Mouse (Mus musculus) spleen, adult 2 months (tissue): Measurements from ENCODE around the gene R3hdm4. TPM values are rescaled to one million over a fixed set of nuclear protein-coding genes. Genes with fewer than 3 reads are reported as not detected.

Source experiments
- DNase-seq, 2 experiments: peaks; one replicate each; pipeline versions ENCODE4 v3.0.0 to v3.0.0-alpha.2; 2012 to 2021; ENCODE audit warnings: low spot score in 2 of 2, low read depth in 1 of 2
- H3K27ac ChIP-seq: fragments of 200-500 bp; 2 replicates; pipeline ENCODE4 v1.5.1; 2012; ENCODE audit warnings: low read length, inconsistent platforms; ENCODE audit not compliant: insufficient read depth
- H3K27me3 ChIP-seq: fragments of 200-500 bp; 2 replicates; pipeline ENCODE4 v1.6.1; 2012; ENCODE audit warnings: mild to moderate bottlenecking, moderate library complexity, low read length, inconsistent platforms; ENCODE audit not compliant: control insufficient read depth, insufficient read depth
- H3K36me3 ChIP-seq: fragments of 200-500 bp; 2 replicates; pipeline ENCODE4 v1.6.1; 2012; ENCODE audit warnings: mild to moderate bottlenecking, low read length, inconsistent platforms; ENCODE audit not compliant: control insufficient read depth, insufficient read depth
- H3K4me1 ChIP-seq: fragments of 200-500 bp; 2 replicates; pipeline ENCODE4 v1.6.1; 2011; ENCODE audit warnings: inconsistent platforms; ENCODE audit not compliant: control insufficient read depth, insufficient read depth, insufficient read length
- H3K4me3 ChIP-seq: fragments of 200-500 bp; 2 replicates; pipeline ENCODE4 v1.5.1; 2011; ENCODE audit warnings: mild to moderate bottlenecking, inconsistent platforms; ENCODE audit not compliant: insufficient read depth, insufficient read length; ENCODE audit errors: extremely low read depth
- CTCF ChIP-seq: fragments of 200-500 bp; IDR thresholded peaks from 2 replicates; pipeline ENCODE4 v1.5.1; 2011; ENCODE audit warnings: mild to moderate bottlenecking, inconsistent platforms; ENCODE audit not compliant: insufficient read depth, insufficient read length, insufficient replicate concordance; ENCODE audit errors: extremely low read depth
- POLR2A ChIP-seq: fragments of 200-500 bp; IDR thresholded peaks from 2 replicates; pipeline ENCODE4 v1.6.1; 2011; ENCODE audit warnings: low read depth, low read length, inconsistent platforms
- WGBS: fragments of 180-500 bp; shearing (Covaris S2); methylation state at CpG from one replicate; pipeline ENCODE4 v1.1.7; 2018; 5-methylcytosine and 5-hydroxymethylcytosine counted together
- polyA plus RNA-seq: library from polyadenylated mRNA; depleted of rRNA; stranded (reverse); fragments of >200 nt; gene quantifications from 2 replicates; pipeline ENCODE4 v1.2.3, GENCODE M21; 2012

Gene R3hdm4
- polyA plus RNA-seq, 1 experiment, result 117 TPM

DNA sequence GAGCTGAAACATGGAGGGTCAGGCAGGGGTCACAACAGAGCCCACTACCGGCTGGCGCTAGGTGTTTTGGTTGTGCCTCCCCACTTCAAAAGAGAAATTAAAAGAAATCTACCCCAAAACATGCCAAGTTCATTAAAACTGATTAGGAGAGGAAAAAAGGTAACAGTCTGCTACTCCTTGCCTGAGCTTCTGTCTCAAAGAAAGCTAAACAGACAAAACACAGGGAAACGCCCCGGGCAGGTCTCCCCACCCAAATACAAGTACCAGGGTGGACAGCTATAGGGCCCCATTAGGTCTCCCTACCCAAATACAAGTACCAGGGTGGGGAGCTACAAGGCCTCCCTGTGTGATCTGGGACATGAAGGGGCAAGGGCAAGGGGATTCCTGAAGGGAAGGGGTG, 10.5 kb downstream of the R3hdm4 start, which contains the start of gene Gm26602:
Gene Gm26602, plus strand, starts transcription at position 301 of the 400 bp plus-strand sequence.
- H3K4me1 ChIP-seq, result peaks cover 6% of the 10 kb centered on the region; the same call in 1 of the 2 replicates
- 99% methylated on average over 4 of the region's 4 CpGs for WGBS
- H3K27ac ChIP-seq, result peak within 1 kb of the TSS; percentile 71; the same call in 1 of the 2 replicates
- H3K4me3 ChIP-seq, result no peak within 1 kb of the TSS
- peaks cover 9% of the 10 kb centered on the region for H3K36me3 ChIP-seq
- H3K27me3 ChIP-seq, result no peaks in the 10 kb centered on the region
- no peak for TF ChIP-seq CTCF
- no peak for TF ChIP-seq POLR2A
- DNase-seq, result no peak

GRCm38 (mm10) chr10:79909092-79909922, 11.7 kb downstream of the R3hdm4 start:
- 26% methylated on average over 14 of the region's 14 CpGs for WGBS
- no peaks in the 10 kb centered on the region for H3K27me3 ChIP-seq
- peaks cover 15% of the 10 kb centered on the region for H3K36me3 ChIP-seq
- peaks cover 5% of the 10 kb centered on the region; the same call in 1 of the 2 replicates for H3K4me1 ChIP-seq
- H3K27ac ChIP-seq, result peak overlapping the region; percentile 71
- DNase-seq, result no peak
- H3K4me3 ChIP-seq, result peak overlapping the region; percentile 94; the same call in 1 of the 2 replicates
- no peak for TF ChIP-seq CTCF
- no peak for TF ChIP-seq POLR2A

DNA sequence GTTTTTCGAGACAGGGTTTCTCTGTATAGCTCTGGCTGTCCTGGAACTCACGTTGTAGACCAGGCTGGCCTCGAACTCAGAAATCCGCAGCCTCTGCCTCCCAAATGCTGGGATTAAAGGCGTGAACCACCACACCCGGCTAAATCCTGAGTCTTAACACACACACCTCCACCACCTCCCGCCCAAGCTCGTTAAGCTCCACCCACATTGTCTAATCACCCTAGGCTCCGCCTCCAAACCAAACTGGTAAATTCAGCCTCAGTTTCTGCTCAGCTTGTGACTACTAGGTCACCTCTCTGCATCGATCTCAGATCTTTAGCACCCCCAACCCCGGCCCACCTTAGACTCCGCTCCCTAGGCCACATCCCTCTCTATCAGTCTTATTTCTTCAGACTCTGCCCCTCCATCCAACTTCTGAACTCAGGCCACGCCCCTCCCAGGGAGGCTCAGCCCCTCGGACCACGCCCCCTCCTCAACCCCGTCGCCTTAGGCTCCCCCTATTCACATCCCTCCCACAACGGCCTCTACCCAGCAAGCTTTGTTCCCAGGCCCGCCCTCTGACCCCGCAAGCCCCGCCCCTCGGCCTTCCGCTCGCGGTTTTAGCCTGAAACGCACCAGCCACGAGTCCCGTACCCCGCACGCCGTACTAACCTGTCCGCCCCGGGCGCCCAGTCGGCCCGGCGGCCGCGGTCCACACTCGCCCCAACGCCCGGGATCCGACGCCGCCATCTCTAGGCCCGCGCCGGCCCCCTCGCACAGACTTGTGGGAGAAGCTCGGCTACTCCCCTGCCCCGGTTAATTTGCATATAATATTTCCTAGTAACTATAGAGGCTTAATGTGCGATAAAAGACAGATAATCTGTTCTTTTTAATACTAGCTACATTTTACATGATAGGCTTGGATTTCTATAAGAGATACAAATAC, 12.6 kb downstream of the R3hdm4 start, which contains the start of gene Med16:
Gene Med16, minus strand, starts transcription at position 757 of the 925 bp plus-strand sequence.
- under 1% methylated on average over 52 of the region's 52 CpGs for whole genome bisulfite sequencing
- no peak for TF ChIP-seq CTCF
- no peak for TF ChIP-seq POLR2A

GRCm38 (mm10) chr10:79907415-79907814, 13.6 kb downstream of the R3hdm4 start:
- Histone ChIP-seq H3K27ac (no peak overlapping the region), H3K36me3 (peaks cover 17% of the 10 kb centered on the region), H3K27me3 (no peaks in the 10 kb centered on the region), H3K4me1 (peaks cover 5% of the 10 kb centered on the region; the same call in 1 of the 2 replicates), H3K4me3 (no peak overlapping the region)
- DNase-seq, result no peak
- TF ChIP-seq CTCF (no peak), POLR2A (no peak)
- WGBS, result 97% methylated on average over 10 of the region's 10 CpGs

More for the DNA sequence above, 12.6 kb downstream of the R3hdm4 start, which contains the start of gene Med16:
- H3K4me3 ChIP-seq, result peak within 1 kb of the TSS; percentile 94
- DNase-seq, result peak; percentile 96 to 97
- H3K27ac ChIP-seq, result peak within 1 kb of the TSS; percentile 100
- H3K27me3 ChIP-seq, result no peaks in the 10 kb centered on the region
- peaks cover 17% of the 10 kb centered on the region for H3K36me3 ChIP-seq
- H3K4me1 ChIP-seq, result peaks cover 5% of the 10 kb centered on the region; the same call in 1 of the 2 replicates

- Histone ChIP-seq H3K4me3 (no peak overlapping the region), H3K4me1 (peaks cover 5% of the 10 kb centered on the region; the same call in 1 of the 2 replicates), H3K36me3 (peaks cover 17% of the 10 kb centered on the region), H3K27me3 (no peaks in the 10 kb centered on the region), H3K27ac (no peak overlapping the region)
- TF ChIP-seq CTCF (no peak), POLR2A (no peak)
- no peak for DNase-seq
- WGBS, result 95% methylated on average over 9 of the region's 9 CpGs
Observed at GRCm38 (mm10) chr10:79906712-79907111, 14.3 kb downstream of the R3hdm4 start.

- 76% methylated on average over 2 of the region's 2 CpGs for WGBS
- no peak overlapping the region for H3K4me3 ChIP-seq
- DNase-seq, result no peak
- no peak overlapping the region for H3K27ac ChIP-seq
- TF ChIP-seq POLR2A (no peak), CTCF (no peak)
- H3K4me1 ChIP-seq, result peaks cover 11% of the 10 kb centered on the region; the same call in 1 of the 2 replicates
- no peaks in the 10 kb centered on the region for H3K27me3 ChIP-seq
- peaks cover 18% of the 10 kb centered on the region for H3K36me3 ChIP-seq
Observed at GRCm38 (mm10) chr10:79900951-79901410, 20.0 kb downstream of the R3hdm4 start.
